Mouse (Mus musculus): ENCODE measurements at regions not wholly inside any gene's neighbourhood (a gene's known extent, or its start where the extent isn't known, plus 50 kb on each side); places are given as distances from the start of the nearest gene placed in this dataset.

GRCm38 (mm10) chr14:106318767-106319166, 212.8 kb downstream of the Trim52 start:
- TF ChIP-seq CTCF (conservative IDR thresholded peaks at IDR 0.05; ENCODE audit: insufficient read depth, insufficient read length, low read depth, low read length) = no peak
- TF ChIP-seq POLR2A (IDR thresholded peaks at IDR 0.05; ENCODE audit: low read depth, low read length) = no peak

All from kidney, adult 2 months (tissue).